Comparison of ENCODE assay signal across 8 mouse cellular contexts in the genomic region with DNA sequence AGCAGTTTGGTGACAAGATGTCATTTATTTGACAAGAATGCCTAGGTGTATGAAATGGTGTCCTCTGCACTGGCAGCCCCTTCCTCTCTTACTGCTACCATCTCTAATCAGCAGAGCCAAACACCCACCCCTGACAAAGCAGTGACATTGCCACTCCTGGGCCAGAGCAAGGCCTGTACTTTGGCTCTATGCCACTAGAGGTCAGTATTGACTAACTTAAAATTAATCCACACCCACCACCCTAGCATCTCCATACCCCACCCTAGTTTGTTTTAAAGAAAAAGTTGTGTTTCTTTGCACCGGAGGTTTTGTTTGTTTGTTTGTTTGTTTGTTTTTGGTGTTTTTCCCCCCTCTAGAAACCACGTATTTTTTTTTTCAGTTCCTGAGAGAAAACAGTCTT.
DNase-seq lines count a peak whose midpoint lies in the region; ATAC-seq and TF ChIP-seq lines count a peak whose summit lies in the region.

No protein-coding gene starts in this region.

- no peaks in the 10 kb centered on the region for H3K36me3 ChIP-seq in MEL (ENCODE audit: control insufficient read depth in 1 of 2, insufficient read depth in 2 of 2, low read length in 2 of 2)
- H3K36me3 ChIP-seq in hindbrain, embryonic 14.5 days (replicated peaks; ENCODE audit: control insufficient read depth, insufficient read depth), result no peaks in the 10 kb centered on the region
- H3K36me3 ChIP-seq in stomach, embryonic 14.5 days (ENCODE audit: control insufficient read depth, insufficient read depth, low read length), result no peaks in the 10 kb centered on the region

- H3K9ac ChIP-seq in MEL (ENCODE audit: control insufficient read depth, low read depth, low read length, poor library complexity, severe bottlenecking), result no peak overlapping the region
- H3K9ac ChIP-seq in hindbrain, embryonic 14.5 days, result peak overlapping the region; percentile 7; the same call in 1 of the 2 replicates
- H3K9ac ChIP-seq in stomach, embryonic 14.5 days (replicated peaks; ENCODE audit: low read depth, low read length), result no peak overlapping the region

- H3K4me1 ChIP-seq in MEL (ENCODE audit: control insufficient read depth in 1 of 2, insufficient read depth in 2 of 2, low read length in 2 of 2), result no peaks in the 10 kb centered on the region
- peaks cover 7% of the 10 kb centered on the region for H3K4me1 ChIP-seq in hindbrain, embryonic 14.5 days (replicated peaks; ENCODE audit: control insufficient read depth, insufficient read depth, low read length)
- no peaks in the 10 kb centered on the region for H3K4me1 ChIP-seq in stomach, embryonic 14.5 days (ENCODE audit: control insufficient read depth, insufficient read depth, low read length)

- TF ChIP-seq POLR2A in MEL (IDR thresholded peaks at IDR 0.05; ENCODE audit: control insufficient read depth in 1 of 2, insufficient read depth in 1 of 2, low read depth in 1 of 2, low read length in 2 of 2, poor library complexity in 1 of 2), result no peak

- WGBS in hindbrain, embryonic 14.5 days, result 9% methylated on average over 2 of the region's 2 CpGs
- WGBS in stomach, embryonic 14.5 days, result 6% methylated on average over 2 of the region's 2 CpGs

- peak; percentile 8 for DNase-seq in CD4-positive helper T cell, adult 2 months (ENCODE audit: low read depth, low spot score)
- peak; percentile 44 for DNase-seq in MEL (ENCODE audit: low read depth, low spot score)
- peak; percentile 80 for DNase-seq in embryo, embryonic 10.5 days (ENCODE audit: low spot score)
- DNase-seq in hindbrain, embryonic 14.5 days (ENCODE audit: low spot score), result peak; percentile 85
- peak; percentile 29 for DNase-seq in layer of hippocampus, adult 9-11 months
- DNase-seq in mesoderm, embryonic 11.5 days (ENCODE audit: low read depth, low spot score), result peak; percentile 65
- no peak for DNase-seq in spleen, postnatal 14 days (ENCODE audit: low spot score in 2 of 2)

- no peak overlapping the region for H3K4me2 ChIP-seq in hindbrain, embryonic 14.5 days (replicated peaks)
- no peak overlapping the region for H3K4me2 ChIP-seq in stomach, embryonic 14.5 days (replicated peaks; ENCODE audit: low read depth, low read length)

- peak; percentile 80 for ATAC-seq in hindbrain, embryonic 14.5 days (ENCODE audit: low FRiP score)
- ATAC-seq in stomach, embryonic 14.5 days (ENCODE audit: insufficient number of reproducible peaks, insufficient read depth, low FRiP score, low read depth), result peak; percentile 10; the same call in 1 of the 2 replicates

- no peaks in the 10 kb centered on the region for H3K27me3 ChIP-seq in MEL (ENCODE audit: control insufficient read depth in 1 of 2, insufficient read depth in 2 of 2, low read length in 2 of 2)
- H3K27me3 ChIP-seq in hindbrain, embryonic 14.5 days (ENCODE audit: control insufficient read depth, insufficient read depth, low read length), result no peaks in the 10 kb centered on the region
- H3K27me3 ChIP-seq in stomach, embryonic 14.5 days (ENCODE audit: control insufficient read depth, insufficient read depth, low read length), result no peaks in the 10 kb centered on the region

- H3K27ac ChIP-seq in MEL (ENCODE audit: control insufficient read depth, low read depth, low read length), result no peak overlapping the region
- H3K27ac ChIP-seq in hindbrain, embryonic 14.5 days, result no peak overlapping the region
- no peak overlapping the region for H3K27ac ChIP-seq in stomach, embryonic 14.5 days (ENCODE audit: low read length)

- H3K79me2 ChIP-seq in MEL (ENCODE audit: control insufficient read depth, insufficient read depth, low read length, poor library complexity), result no peaks in the 10 kb centered on the region

- H3K9me3 ChIP-seq in MEL (replicated peaks; ENCODE audit: insufficient read depth, low read length), result no peaks in the 10 kb centered on the region
- no peaks in the 10 kb centered on the region for H3K9me3 ChIP-seq in hindbrain, embryonic 14.5 days (ENCODE audit: control insufficient read depth, low read length)
- no peaks in the 10 kb centered on the region for H3K9me3 ChIP-seq in stomach, embryonic 14.5 days (ENCODE audit: control insufficient read depth, low read depth, low read length)

- peak; percentile 73 for TF ChIP-seq RAD21 in MEL (IDR thresholded peaks at IDR 0.05; ENCODE audit: low read depth, low read length)

- H3K4me3 ChIP-seq in MEL (ENCODE audit: control insufficient read depth in 1 of 2, insufficient read depth in 1 of 2, low read depth in 2 of 2, low read length in 2 of 2), result no peak overlapping the region
- no peak overlapping the region for H3K4me3 ChIP-seq in hindbrain, embryonic 14.5 days (replicated peaks; ENCODE audit: low read length)
- no peak overlapping the region for H3K4me3 ChIP-seq in stomach, embryonic 14.5 days (ENCODE audit: low read depth, low read length)

- peak; percentile 60 to 75 (median 65) for TF ChIP-seq CTCF in MEL (IDR thresholded peaks at IDR 0.05 in 2 of 3, conservative IDR thresholded peaks at IDR 0.05 in 1 of 3; ENCODE audit: control insufficient read depth in 1 of 3, insufficient read depth in 1 of 3, low read depth in 2 of 3, low read length in 3 of 3, poor library complexity in 1 of 3, severe bottlenecking in 1 of 3)

- no peak for TF ChIP-seq EP300 in MEL (IDR thresholded peaks at IDR 0.05; ENCODE audit: low read depth in 1 of 2, low read length in 2 of 2)

TF ChIP-seq in MEL, 35 proteins besides CTCF, POLR2A, EP300 and RAD21:
- TF ChIP-seq ETS1 (IDR thresholded peaks at IDR 0.05; ENCODE audit: low read depth, low read length) (no peak), TAL1 (IDR thresholded peaks at IDR 0.05; ENCODE audit: low read length) (no peak), BHLHE40 (IDR thresholded peaks at IDR 0.05; ENCODE audit: borderline replicate concordance, low read depth, low read length) (no peak), ELF1 (IDR thresholded peaks at IDR 0.05; ENCODE audit: low read depth, low read length) (no peak), TCF12 (IDR thresholded peaks at IDR 0.05; ENCODE audit: low read depth, low read length) (no peak), CHD2 (IDR thresholded peaks at IDR 0.05; ENCODE audit: low read length) (no peak), NRF1 (IDR thresholded peaks at IDR 0.05; ENCODE audit: insufficient read depth, low read depth, low read length, poor library complexity, severe bottlenecking) (no peak), MAZ (IDR thresholded peaks at IDR 0.05; ENCODE audit: low read depth, low read length) (no peak), MAFK (IDR thresholded peaks at IDR 0.05; ENCODE audit: borderline replicate concordance, low read depth, low read length) (no peak), MXI1 (IDR thresholded peaks at IDR 0.05; ENCODE audit: low read depth, low read length) (no peak), NELFE (IDR thresholded peaks at IDR 0.05; ENCODE audit: low read depth, low read length) (no peak), SMC3 (IDR thresholded peaks at IDR 0.05; ENCODE audit: low read depth, low read length) (peak; percentile 61), UBTF (IDR thresholded peaks at IDR 0.05; ENCODE audit: borderline replicate concordance, insufficient read depth, low read depth, low read length) (no peak), ZC3H11A (IDR thresholded peaks at IDR 0.05; ENCODE audit: low read depth, low read length) (peak; percentile 45), SIN3A (IDR thresholded peaks at IDR 0.05; ENCODE audit: low read length) (no peak), ZMIZ1 (IDR thresholded peaks at IDR 0.05; ENCODE audit: low read depth, low read length) (no peak), MEF2A (IDR thresholded peaks at IDR 0.05; ENCODE audit: extremely low read depth, insufficient replicate concordance, low read depth, low read length, poor library complexity, severe bottlenecking) (no peak), ZNF384 (IDR thresholded peaks at IDR 0.05; ENCODE audit: low read depth, low read length) (peak; percentile 56; the same call in 1 of the 2 replicates), ZKSCAN1 (IDR thresholded peaks at IDR 0.05; ENCODE audit: low read depth, low read length) (no peak), JUND (IDR thresholded peaks at IDR 0.05; ENCODE audit: low read depth, low read length) (no peak), USF1 (IDR thresholded peaks at IDR 0.05; ENCODE audit: low read depth, low read length) (no peak), CHD1 (IDR thresholded peaks at IDR 0.05; ENCODE audit: low read depth, low read length) (no peak)

Comparison
In these comparisons a context has a peak if more than half of its experiments do, and no peak if none do; other contexts are left out.
1. DNase-seq: peak in CD4-positive helper T cell, adult 2 months (single experiment), MEL (single experiment), embryo, embryonic 10.5 days (single experiment), hindbrain, embryonic 14.5 days (single experiment), layer of hippocampus, adult 9-11 months (single experiment) and mesoderm, embryonic 11.5 days (single experiment); none in spleen, postnatal 14 days (0 of 2).